Mouse (Mus musculus) heart, postnatal 0 days (tissue): ENCODE measurements around the gene Setmar.

Experiments
- CTCF ChIP-seq: IDR thresholded peaks from 2 replicates; pipeline ENCODE4 v1.5.1; 2016; ENCODE audit warnings: antibody characterized with exemption, control low read depth, low read depth
- EP300 ChIP-seq: IDR thresholded peaks from 2 replicates; pipeline ENCODE4 v1.6.1; 2016; ENCODE audit warnings: antibody characterized with exemption, low read depth

DNA sequence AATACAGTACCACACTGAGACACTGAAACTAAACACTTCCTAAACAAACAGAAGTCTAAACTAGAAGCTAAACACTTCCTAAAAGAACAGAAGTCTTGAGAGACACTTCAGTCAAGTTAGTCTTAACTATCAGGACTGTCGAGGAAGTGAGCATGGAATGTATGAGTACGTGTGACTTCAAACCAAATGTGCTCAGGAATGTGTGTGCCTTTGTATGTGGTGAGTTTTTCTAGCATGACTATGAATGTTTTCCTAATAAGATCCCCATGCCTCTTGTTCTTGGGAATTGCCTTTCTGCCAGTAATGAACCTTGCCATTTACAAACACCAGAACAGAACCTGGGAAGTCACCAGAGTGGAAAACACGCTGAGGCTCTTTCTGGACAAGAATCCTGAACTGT, 3.7 kb upstream of the Setmar start:
- TF ChIP-seq CTCF (no peak), EP300 (no peak)
